Mouse (Mus musculus) CD4-positive, CD25-positive, alpha-beta regulatory T cell (primary cell): ENCODE measurements around the gene Prm2. TPM values are rescaled to one million over a fixed set of nuclear protein-coding genes. Genes with fewer than 3 reads are reported as not detected.

Source experiments
- polyA plus RNA-seq: library from polyadenylated mRNA; unstranded; fragments of 100-300 nt; shearing (Covaris generic); gene quantifications from one replicate; pipeline ENCODE4 v1.2.1, GENCODE M21; 2017

The Prm2 gene
- not detected for polyA plus RNA-seq

DNA sequence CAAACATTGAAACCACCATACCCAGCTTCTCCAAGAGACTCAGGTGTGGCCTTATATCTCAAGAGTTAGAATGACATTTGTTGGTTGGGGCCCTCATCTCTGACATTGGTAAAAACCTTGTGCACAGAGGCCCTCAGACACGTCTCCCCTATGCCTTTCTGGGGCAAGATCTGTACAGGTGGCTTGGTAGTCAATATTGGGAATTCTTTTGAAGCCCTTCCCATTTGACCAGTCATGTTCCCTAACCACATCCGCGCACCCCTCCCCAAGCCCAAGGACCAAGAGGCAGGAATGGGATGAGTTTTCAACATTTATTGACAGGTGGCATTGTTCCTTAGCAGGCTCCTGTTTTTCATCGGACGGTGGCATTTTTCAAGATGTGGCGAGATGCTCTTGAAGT lies at the start of gene Prm2:
Prm2 (minus strand) TSS at position 101 of the 400 bp plus-strand sequence.

DNA sequence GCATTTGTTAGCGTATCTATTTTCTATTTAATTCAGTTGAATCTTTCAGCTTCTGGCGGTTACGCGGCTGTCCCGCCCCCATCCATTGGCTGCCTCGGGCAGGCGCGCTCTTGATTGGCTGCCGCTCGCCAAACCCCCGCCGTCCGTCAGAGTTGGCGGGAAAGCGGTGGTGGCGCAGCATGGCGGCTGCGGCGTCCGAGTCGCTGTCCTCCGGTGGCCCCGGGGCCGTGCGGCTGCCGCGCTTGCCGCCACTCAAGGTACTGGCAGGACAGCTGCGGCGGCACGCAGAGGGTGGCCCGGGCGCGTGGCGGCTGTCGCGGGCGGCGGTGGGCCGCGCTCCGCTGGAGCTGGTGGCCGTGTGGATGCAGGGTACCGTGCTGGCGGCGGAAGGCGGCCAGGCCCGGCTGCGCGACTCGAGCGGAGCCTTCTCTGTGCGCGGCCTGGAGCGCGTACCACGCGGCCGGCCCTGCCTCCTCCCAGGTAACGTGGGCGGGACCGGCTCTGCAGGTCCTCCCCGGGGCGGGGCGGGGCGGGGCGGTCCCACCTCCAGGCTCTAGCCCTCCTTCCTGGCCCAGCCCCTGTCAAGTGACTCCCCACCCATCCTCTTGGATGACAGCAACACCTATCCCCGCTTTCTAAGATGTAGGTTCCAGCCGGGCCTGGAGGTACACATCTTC lies 39.1 kb upstream of the Prm2 start, which contains the start of gene Rmi2:
Rmi2 (plus strand) TSS at position 149 of the 677 bp plus-strand sequence.

DNA sequence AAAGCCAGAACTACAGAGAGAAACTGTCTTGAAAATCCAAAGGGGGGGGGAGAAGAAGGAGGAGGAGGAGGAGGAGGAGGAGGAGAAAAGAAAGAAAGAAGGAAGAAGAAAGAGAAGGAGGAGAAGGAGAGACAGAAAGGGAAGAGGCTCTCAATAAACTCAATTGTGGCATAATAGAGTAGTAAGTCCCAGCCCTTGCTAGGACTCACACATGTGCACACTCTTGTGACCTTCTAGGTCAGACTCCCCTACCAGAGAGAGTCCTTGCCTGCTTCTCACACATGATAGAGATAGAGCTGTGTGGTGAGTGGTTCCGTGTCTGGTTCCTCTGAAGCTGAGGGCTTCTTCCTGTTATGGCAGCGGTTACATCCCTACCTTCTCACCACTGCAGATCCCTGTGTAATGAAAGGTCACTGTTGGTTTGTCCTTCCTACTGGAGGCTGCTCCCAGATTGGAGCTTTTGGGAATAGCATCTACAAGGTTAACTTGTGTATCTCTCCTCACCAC lies 17.0 kb upstream of the Prm2 start, which contains the start of gene Gm11172:
Gm11172 (plus strand) TSS at position 51 of the 507 bp plus-strand sequence.

DNA sequence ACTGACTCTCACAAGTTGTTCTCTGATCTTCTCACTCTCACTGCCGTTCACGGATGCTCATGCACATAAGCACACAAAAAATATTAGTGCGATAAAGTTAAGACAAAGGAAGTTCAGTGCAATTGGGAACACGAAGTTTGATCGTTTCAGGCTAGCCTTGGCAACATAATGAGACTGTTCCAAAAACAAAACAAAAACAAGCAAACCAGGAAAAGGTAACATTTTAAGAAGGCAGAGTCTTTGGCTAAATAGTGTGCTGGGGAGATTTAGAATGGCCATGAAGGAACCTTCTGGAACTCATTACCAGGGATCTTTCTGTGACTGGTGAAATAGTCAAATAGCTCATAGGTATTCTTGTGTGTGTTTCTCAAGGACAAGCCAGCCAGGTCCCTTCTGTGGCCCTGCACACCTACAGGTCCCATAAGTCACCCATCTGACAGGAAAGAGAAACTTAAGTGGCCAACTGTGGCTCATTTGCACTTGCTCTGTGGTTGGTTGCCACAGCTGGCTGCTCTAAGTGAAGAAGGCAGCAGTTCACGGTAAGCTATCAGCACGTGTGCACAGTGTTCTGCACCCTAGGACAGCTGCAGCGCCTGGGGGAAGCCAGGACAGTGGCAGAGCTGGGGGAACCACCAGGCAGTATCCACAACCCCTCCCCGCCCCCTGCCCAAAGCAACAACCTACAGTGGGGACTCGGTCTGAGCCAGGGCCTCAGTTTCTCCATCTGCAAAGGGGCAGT lies 10.0 kb upstream of the Prm2 start, which contains the start of gene Prm1:
Prm1 (minus strand) TSS at position 51 of the 739 bp plus-strand sequence.

DNA sequence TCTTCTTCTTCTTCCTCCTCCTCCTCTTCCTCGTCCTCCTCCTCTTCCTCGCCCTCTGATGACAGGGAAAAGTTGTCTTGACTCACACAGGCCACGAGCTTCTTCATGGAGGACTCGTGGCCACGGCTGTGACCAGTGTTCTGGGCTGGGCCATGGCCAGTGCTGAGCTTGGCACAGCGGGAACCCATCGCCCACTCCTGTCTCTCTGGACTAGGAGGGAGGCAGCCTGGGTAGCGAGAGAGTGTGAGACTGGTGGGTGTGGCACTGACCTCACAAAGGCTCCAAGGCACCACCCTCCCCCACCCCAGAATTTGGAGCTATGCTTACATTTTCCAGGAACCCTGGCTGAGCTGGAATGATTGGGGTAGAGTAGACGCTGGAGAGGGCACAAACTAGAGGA lies 5.2 kb downstream of the Prm2 start, which contains the start of gene Prm3:
Prm3 (minus strand) TSS at position 213 of the 400 bp plus-strand sequence.

DNA sequence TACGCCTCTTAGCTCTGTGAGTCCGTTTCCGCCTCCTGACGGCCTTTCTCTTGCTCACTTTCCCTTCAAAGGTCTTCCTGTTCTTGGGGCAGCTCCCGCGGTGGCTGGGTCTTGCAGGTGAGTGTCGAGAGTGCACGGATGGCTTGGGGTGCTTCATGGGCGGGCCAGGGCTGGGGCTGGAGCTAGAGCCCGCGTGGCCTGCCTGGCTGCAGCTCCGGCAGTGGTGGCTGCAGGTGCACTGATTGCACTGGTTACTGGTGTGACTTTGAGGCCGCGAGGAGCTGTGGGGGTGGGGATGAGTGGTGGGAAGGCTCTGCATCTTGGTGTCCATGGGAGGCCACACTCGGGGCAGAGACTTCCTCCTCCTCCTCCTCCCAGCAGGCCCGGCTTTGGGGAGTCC lies 7.7 kb downstream of the Prm2 start, which contains the start of gene Tnp2:
Tnp2 (minus strand) TSS at position 390 of the 400 bp plus-strand sequence.

DNA sequence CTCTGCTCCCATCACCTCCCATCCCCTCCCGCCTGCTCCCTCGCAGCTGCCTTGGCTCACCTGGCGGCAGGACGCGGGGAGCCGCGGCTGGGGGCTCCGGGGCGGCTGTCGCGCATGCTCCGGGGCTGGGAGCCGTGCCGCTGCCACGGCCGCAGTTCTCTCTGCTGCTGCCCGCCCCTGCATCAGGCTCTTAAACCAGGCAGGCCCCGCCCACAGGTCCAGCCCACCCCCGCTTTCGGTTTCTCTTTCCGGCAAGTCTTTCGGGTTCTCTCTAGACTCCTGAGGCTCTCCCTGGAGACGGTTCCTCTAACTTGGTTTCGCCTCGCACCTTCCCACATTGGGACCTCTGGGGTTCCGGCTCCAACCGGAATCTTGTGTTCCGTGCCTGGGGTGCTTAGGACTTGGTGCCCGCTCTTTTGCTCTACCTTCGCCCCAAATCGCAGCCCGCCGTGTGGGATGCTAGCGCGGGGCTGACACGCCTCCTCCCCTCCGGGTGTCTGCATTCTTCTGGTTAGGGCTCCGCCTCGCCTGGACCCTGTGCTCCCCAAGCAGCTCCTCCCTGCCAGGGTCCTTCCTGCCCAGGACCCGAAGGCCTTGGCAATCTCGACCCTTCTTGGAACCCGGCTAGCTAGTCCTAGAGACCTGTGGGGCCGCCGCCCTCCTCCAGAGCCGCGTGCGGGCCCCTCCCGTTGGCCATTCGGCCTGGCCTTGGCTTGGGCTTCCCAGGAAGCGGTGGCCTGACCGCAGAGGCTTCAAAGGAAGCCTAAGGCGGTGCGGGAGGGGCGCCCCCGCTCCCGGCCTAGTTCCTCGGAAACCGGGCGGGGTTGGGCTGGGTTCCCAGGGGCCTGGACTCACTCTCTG lies 10.3 kb downstream of the Prm2 start, which contains the start of gene Socs1:
Socs1 (minus strand) TSS at position 166 of the 861 bp plus-strand sequence.

Other genes starting within 250 kb of the Prm2 start
- gene Socs1, start 10.6 kb downstream of the Prm2 start, polyA plus RNA-seq, result 145 TPM
- 3.1 TPM for gene Tnp2, start 7.5 kb downstream of the Prm2 start, polyA plus RNA-seq
- not detected for gene Prm3, start 5.2 kb downstream of the Prm2 start, polyA plus RNA-seq
- 0.95 TPM for gene Prm1, start 9.7 kb upstream of the Prm2 start, polyA plus RNA-seq
- gene Gm11172, start 16.8 kb upstream of the Prm2 start, polyA plus RNA-seq, result not detected
- gene Rmi2, start 38.9 kb upstream of the Prm2 start, polyA plus RNA-seq, result 4.1 TPM